Mouse (Mus musculus) lung, postnatal 4 days (tissue): Measurements from ENCODE around the gene Ifitm7.
"Not testable (repeated sequence)": the region's sequence is repeated elsewhere in the genome, so short reads cannot be mapped to it uniquely, and the experiment has no call there.

Source experiments
- DNase-seq, 2 experiments: peaks; one replicate each; pipeline ENCODE4 v3.0.0; 2021

Gene Ifitm7

GRCm38 (mm10) chr16:13986574-13987478 lies at the start of gene Ifitm7, which contains the start of gene 2900011O08Rik:
TSS of gene Ifitm7 (minus strand) at chr16:13986888.
TSS of gene 2900011O08Rik (plus strand) at chr16:13986604.
- DNase-seq: no peak

- no peak for DNase-seq
Measured at GRCm38 (mm10) chr16:14033076-14033475, 46.4 kb upstream of the Ifitm7 start.

DNA sequence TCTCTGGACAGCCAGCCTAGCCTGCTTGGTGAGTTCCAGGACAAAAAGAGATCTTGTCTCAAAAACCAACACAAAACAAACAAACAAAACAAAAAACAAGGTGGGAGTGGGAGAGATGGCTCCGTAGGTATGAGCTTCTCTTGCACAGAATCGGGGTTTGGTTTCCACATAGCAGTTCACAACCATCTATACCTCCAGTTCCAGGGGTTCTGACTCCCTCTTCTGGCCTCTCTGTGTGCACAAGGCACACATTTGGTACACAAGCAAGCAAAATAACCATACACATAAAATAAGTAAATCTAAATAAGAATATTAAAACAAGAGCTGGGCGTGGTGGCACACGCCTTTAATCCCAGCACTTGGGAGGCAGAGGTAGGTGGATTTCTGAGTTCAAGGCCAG lies 44.0 kb upstream of the Ifitm7 start:
- no peak for DNase-seq

- no peak for DNase-seq
Measured at GRCm38 (mm10) chr16:14029851-14030250, 43.2 kb upstream of the Ifitm7 start.

GRCm38 (mm10) chr16:14029072-14029471 lies 42.4 kb upstream of the Ifitm7 start:
- no peak for DNase-seq

DNA sequence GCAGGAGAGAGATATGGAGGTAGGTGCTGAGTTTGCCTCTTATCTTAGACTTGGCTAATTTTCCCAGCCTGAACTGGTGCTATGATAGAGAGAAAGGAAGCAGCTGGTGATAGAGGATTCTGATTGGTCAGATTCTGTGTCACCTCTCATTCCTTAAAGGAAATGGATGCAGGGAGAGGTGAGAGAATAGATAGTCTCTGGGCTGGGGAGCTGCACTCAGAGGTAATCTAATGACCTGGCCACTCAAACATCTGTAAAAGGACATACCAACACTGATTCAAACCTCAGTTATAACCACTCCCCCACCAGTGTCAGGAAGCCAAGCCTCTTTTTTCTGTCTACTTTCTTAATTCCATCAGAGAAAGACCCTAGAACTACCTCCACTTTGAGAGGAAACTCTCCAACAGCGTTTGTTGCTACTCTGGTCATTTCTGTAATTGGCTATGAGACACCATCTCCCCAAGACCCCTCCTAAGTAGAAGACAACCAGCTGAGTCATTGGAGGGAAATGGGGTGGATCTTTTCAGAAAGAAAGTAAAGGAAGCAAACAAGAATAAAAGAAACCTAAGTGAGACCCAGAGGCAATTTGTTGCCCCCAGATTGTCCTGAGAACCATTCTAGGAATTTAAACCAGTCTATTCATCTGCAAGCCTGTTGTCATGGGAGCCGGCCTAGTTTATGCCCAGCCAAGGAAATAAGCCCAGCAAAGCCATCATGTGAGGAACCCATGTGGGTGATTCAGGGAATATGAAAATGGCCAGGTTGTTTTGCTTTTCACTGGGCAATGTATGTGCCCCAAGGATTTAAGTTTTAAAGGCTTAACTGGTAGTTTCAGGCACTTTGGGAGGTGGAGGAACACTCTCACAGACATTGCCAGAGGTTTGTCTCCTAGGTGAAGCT lies 38.7 kb upstream of the Ifitm7 start:
- no peak for DNase-seq

GRCm38 (mm10) chr16:14021166-14021822 lies 34.6 kb upstream of the Ifitm7 start:
- DNase-seq: no peak

DNA sequence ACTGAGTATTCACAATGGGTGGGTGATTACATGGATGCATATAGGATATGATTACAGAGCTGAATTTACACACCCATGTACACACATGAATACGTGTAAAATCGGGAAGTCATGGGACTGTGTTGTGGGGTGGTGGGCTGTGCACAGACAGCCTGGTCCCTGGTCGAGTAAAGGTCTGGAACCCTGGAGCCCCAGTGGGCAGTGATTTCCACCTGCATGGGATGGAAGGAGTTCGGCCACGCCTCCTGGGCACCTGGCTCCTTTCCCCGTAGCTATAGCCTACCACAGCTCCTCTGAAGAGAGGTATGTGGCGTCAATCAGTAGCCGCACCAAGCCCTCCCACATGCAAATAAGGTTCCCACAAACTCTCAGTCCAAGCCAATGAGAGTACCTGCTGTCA lies 30.6 kb upstream of the Ifitm7 start:
- no peak for DNase-seq

DNA sequence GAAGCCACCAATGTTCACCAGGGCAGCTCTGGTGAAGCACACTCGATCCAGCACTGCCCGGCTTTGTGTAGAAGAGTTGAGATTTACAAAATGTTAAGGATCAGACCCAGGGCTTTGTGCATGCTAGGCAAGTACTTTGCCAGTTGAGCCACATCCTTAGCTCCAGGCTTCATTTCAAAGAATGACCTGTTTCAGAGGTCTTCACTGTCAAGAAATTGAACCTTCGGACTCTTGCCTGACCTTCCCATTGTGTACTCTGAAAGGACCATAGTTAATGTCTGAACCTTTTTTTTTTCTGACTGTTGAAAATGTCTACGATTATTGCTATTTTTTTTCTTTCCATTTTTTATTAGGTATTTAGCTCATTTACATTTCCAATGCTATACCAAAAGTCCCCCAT lies 23.3 kb upstream of the Ifitm7 start:
- DNase-seq: no peak

DNA sequence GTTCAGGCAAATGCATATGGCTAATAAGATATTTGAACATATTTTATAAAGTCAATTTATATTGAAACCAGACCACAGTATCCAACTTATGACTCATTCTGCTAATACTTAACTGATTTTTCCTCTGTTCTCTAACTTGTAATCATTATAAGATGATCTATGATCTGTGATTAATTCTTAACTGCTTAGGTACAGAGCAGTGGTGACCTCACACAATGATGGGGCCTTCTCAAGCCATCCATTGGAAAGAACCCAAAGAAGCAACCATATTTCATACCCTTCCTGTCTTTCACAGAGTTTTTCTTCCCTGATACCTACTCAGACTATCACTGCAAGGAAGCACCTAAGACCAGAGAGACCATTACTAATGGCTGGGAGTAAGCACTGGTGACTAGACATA lies 22.0 kb upstream of the Ifitm7 start:
- DNase-seq: no peak

DNA sequence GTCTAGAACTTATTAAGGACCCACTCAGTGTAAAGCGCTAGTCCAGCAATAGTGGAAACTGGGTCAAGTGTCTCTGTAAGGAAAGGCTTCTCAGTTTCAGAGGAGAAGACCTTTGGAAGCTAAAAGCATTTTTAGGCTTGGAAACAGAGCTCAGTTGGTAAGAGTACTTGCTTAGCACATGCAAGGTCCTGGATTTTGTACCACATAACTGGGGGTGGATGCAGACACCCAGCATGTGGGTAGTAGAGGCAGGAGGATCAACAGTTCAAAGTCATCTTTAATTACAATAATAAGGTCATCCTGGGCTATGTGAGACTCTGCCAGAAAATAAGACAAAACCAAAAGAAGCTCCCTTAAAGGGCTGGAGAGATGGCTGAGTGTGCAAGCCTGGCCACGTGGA lies 21.4 kb upstream of the Ifitm7 start:
- no peak for DNase-seq

- peak; percentile 21 to 54 for DNase-seq
Measured at GRCm38 (mm10) chr16:14005266-14005665, 18.6 kb upstream of the Ifitm7 start.

- DNase-seq: no peak
Measured at GRCm38 (mm10) chr16:14004726-14005125, 18.0 kb upstream of the Ifitm7 start.

GRCm38 (mm10) chr16:14004170-14004569 lies 17.5 kb upstream of the Ifitm7 start:
- no peak for DNase-seq

GRCm38 (mm10) chr16:14003386-14004130 lies 16.9 kb upstream of the Ifitm7 start:
- no peak for DNase-seq

DNA sequence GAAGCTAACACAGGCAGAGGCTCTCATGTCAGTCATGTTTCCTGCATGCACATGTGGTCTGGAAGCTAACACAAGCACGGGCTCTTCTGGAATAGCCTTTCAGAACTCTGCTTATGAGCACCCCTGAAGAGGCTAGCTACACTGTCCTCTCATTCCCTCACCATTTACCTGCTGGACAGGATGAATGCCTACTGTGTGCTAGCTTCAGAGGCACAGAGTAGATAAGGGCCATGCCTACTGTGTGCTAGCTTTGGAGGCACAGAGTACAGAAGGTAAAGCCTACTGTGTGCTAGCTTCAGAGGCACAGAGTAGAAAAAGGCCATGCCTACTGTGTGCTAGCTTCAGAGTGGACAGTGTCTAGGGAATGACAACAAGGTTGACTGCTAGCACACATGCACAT lies 7.8 kb upstream of the Ifitm7 start:
- DNase-seq: no peak

- DNase-seq: no peak
Measured at GRCm38 (mm10) chr16:13994076-13994475, 7.4 kb upstream of the Ifitm7 start.

- DNase-seq: no peak
Measured at GRCm38 (mm10) chr16:13992518-13993248, 6.0 kb upstream of the Ifitm7 start.

DNA sequence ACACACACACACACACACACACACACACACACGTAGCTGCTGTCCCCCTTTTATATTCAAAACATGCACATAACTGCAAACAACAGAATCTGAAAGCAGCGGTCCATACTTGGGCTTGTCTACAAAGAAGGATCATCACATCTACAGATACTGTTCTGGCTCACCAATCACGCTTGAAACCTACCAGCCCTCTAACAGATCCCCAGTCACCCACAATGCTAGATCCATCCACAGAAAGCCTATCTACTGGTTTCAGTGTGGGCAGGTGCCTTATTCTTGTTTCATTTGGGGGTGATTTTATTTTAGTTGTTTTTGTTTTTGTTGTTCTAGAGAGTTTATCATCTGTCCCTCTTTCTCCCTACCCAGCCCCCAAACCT lies 503 bp downstream of the Ifitm7 start:
- no peak for DNase-seq

DNA sequence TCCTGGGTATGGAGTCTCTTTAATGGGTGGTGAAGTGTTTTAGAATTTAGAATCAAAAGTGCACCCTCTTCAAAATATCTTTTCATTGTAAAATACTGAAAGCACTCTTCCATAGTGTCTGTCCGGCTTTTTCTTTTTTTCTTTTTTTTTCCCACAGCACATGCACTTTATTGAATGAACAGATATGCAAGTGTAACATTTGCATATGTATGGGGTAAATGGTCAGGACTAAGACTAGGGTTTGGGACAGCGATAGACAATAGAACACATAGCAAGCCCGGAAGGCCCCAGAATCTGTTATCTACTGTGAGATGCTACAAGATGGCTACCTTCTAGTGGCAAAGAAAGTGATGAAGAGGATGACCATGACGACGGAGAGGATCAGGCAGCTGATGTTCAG lies 3.5 kb downstream of the Ifitm7 start:
- no peak for DNase-seq

GRCm38 (mm10) chr16:13981726-13982125 lies 5.0 kb downstream of the Ifitm7 start:
- DNase-seq: not testable (repeated sequence)

DNA sequence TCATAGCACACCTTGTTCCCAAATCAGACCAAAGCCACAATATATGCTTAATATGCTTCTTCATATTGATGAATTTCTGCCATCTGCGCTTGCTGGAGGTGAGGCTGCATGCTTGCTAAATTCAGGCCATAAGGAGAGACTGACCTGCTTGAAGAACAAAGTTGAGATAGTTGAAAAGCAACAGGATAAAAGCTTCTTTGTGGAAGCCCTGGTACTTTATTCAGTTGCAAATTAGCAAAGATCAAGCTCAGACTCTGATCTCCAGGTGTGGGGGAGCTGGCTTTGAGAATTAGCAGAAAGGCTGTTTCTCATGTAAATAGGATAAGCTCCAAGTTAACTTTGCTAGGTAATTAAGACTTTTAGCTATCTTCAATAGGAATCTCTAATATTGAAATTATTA lies 9.7 kb downstream of the Ifitm7 start:
- not testable (repeated sequence) for DNase-seq
